Mouse (Mus musculus): ENCODE measurements around the gene Itpr1.

The Itpr1 gene

GRCm38 (mm10) chr6:108278826-108279630 lies 66.1 kb downstream of the Itpr1 start:
- no peak for DNase-seq (ENCODE audit: low spot score)

- DNase-seq (ENCODE audit: low spot score) = no peak
Measured at GRCm38 (mm10) chr6:108282131-108282530, 69.2 kb downstream of the Itpr1 start.

DNA sequence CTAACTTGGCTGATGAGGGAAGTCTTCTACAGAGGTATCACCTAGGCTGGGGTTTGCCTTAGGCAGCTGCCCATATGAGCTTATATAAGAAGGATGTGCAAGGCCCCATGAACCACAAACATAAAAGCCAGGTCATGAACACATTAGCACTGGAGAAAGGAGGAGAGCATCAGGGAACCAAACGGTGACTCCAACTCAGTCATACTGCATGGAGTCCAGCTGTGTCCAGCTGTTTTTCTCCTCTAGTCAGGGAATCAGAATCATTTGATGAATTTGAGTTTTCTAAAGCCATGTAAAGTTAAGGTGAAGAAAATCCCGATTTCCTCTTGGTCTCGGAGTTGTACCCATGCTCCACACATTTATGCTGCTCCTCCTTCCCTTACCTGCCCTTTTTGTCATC lies 69.7 kb downstream of the Itpr1 start:
- no peak for DNase-seq (ENCODE audit: low spot score)

DNA sequence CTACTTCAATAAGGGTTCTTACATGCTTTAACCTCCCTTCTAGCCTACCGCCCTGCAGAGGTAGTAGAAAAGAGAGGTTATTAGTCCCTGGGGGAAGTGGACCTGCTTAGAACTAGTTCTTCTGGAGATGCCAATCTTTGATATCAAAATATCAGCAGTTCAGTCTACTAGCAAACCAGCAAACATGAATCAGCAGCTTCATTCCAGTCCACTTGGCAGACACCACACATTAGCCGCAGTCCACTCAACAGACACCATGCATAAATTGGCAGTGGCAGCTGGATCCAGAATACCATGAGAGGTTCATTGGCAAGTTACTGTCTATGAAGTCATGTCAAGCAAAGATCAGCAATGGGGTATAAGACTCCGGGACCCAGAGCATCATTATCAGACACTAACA lies 71.8 kb downstream of the Itpr1 start:
- no peak for DNase-seq (ENCODE audit: low spot score)

- DNase-seq (ENCODE audit: low spot score) = no peak
Measured at GRCm38 (mm10) chr6:108288979-108289378, 76.1 kb downstream of the Itpr1 start.

- no peak for DNase-seq (ENCODE audit: low spot score)
Measured at GRCm38 (mm10) chr6:108290978-108291377, 78.1 kb downstream of the Itpr1 start.

- no peak for DNase-seq (ENCODE audit: low spot score)
Measured at GRCm38 (mm10) chr6:108291556-108291955, 78.7 kb downstream of the Itpr1 start.

- DNase-seq (ENCODE audit: low spot score) = no peak
Measured at GRCm38 (mm10) chr6:108301856-108302255, 89.0 kb downstream of the Itpr1 start.

DNA sequence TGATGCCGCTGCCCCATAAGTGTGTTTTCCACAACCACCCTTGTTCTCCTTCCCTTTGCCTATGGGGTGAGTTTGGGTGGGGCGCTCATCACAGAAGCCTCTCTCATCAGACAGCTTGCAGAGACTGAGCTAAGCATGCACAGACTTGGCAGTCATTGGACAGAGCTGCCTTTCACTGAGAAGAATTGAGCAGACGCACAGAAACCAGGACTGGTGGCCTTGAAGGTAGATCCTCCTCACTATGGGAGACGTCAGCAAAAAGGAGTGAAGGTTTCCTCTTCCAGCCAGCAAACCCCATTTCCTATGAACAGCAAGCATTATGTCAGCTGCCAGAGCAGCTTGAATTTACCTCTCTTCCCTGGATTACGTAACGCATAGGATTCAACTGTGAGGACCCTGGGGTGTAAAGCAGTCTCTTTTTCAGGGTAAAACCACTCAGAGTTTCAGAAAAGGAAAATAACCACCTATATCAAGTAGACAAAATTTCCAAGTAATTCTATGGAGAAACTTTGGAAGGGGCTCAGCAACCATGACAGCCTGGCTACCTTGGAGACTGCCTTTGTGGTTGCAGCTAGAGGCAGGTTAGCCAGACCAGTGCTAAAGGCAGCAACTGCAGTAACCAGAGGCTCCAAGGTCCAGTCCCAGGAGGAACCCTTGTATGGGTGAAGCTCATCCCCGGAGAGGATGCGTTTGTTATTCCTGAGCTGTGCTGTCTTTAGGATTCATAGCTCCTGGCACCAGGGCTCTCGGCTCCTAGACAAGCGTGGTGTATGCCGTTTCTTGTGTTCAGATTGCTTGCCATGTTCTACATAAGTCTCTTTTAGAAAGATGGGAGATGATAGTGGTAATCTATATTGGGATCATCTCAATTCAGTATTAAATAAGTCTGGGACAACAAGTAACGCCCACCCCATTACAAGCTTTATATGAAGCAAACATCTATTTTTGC lies 91.0 kb downstream of the Itpr1 start:
- no peak for DNase-seq (ENCODE audit: low spot score)

DNA sequence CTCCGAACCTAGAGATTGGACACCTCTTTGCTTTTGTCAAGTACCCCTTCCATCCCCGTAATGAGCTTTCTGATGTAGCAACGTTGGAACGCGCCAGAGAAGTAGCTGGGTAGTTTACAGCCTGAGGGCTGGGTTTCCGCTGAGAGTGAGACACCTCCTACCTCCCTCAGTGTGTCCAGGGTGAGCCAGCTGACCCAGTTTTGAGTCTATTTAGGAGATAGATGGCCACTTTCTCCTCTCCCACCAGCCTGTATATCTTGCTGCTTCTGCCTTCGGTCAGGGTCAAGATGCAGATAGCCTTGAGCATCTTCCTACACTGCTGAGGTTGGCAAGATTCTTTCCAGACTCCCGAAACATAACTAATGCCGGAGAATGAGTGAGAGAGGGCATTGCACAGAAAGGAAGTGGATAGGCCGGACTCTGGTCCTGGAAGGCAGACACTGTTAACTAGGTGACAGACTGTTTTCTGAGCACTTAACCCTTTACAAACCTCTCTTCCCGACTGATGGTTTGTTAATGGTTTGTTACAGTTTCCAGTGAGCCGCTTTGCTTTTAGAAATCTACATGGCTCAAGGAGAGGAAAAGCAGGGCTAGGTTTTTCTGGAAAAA lies 92.4 kb downstream of the Itpr1 start:
- DNase-seq (ENCODE audit: low spot score) = no peak

- DNase-seq (ENCODE audit: low spot score) = no peak
Measured at GRCm38 (mm10) chr6:108306240-108306639, 93.3 kb downstream of the Itpr1 start.

GRCm38 (mm10) chr6:108306910-108307584 lies 94.2 kb downstream of the Itpr1 start:
- DNase-seq (ENCODE audit: low spot score) = no peak

GRCm38 (mm10) chr6:108307770-108308169 lies 94.9 kb downstream of the Itpr1 start:
- no peak for DNase-seq (ENCODE audit: low spot score)

DNA sequence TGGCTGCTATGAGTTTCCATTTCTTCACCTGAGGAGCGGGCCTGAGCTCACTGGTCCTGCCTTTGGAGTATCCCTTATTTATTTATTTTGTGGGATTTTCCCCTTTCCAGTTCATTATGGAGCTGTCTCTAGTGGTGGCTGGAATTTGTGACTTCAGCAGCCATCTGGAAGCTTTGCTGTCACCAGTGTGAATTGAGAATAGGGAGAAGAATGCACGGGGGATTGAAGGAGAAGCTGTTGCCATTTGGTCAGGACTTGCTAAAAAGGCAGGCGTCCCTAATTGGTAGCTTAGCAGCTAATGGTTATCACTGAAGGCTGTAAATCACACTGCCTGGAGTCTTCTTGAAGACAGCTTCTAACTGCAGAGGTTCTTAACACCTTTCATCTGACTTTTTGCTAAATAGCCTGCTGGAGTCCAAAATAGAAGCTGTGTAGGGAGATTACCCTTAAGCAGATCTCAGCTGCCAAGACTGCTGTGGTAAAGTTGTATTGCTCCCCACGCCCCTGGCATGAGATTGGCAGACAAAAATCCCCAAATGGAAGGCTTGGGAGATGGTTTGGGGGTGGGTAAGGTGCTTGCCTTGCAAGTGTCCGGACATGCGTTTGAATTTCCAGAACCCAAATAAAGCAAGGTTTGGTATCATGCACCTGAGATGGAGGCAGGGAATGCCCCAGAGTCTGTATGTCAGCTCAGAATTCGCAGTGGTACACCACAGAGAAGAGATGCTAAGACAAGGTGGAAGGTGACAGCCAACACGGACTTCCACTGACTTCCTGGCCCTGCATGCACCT lies 96.7 kb downstream of the Itpr1 start:
- no peak for DNase-seq (ENCODE audit: low spot score)

GRCm38 (mm10) chr6:108313056-108313455 lies 100.2 kb downstream of the Itpr1 start:
- DNase-seq (ENCODE audit: low spot score) = no peak

DNA sequence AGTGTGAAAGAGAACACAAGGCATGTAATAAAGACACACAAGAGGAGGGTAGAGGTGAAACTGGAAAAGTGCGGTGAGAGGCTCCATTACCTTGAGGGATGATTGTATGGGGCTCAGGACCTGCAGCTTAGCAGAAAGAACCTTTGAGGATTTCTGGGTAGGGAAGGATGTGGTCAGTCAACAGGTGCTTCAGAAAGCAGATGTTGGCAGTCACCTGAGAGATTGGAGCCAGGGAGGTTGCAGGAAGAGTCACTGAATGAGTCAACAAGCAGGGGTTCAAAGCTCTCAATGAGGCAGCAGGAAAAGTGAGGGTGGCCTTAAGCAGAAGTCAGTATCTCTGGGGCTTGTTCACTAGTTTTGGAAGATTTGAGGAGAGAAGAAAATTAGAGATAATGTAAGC lies 101.1 kb downstream of the Itpr1 start:
- no peak for DNase-seq (ENCODE audit: low spot score)

- no peak for DNase-seq (ENCODE audit: low spot score)
Measured at GRCm38 (mm10) chr6:108316268-108316824, 103.5 kb downstream of the Itpr1 start.

GRCm38 (mm10) chr6:108316951-108317350 lies 104.1 kb downstream of the Itpr1 start:
- no peak for DNase-seq (ENCODE audit: low spot score)

GRCm38 (mm10) chr6:108321653-108322052 lies 108.8 kb downstream of the Itpr1 start:
- no peak for DNase-seq (ENCODE audit: low spot score)

DNA sequence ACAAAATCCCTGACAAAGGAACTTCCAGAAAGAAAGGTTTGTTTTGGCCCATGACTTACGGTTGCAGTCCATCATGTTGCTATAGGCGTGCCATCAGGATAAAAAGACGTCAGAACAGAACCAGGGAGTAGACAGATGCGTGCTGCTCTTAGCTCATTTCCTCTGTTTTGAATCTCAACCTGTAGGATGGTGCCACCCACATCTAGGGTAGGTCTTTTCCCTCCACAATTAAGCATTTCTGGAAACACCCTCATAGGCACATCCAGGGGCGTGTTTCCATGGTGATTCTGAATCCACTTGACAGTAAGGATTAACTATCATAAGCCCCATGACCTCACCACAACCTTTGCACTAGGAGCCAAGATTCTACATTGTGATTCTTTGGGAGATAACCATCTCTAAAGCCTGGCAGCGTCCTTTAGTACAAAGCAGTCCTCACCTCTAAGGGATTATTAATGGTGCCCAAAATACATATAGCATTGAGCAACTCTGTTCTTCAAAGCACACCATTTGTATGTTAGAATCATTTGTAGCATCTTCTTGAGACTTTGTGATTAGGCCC lies 111.6 kb downstream of the Itpr1 start:
- DNase-seq (ENCODE audit: low spot score) = no peak

DNA sequence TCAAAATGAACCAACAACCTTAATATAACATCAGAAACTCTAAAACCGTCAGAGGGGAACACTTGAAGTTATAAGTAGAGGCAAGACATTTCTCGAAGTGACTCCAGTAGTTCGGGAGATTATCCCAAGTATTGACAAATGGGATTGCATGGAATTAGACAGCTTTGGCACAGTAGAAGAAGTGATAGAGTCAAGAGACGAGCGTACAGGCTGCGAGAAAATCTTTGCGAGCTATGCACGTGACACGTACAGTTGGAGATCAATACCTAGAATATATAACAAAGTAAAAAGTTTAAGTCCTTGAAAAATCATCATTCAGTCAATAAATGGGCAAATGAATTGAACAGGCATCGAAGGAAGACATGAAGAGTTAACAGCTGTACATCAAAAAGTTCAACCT lies 112.5 kb downstream of the Itpr1 start:
- DNase-seq (ENCODE audit: low spot score) = no peak

Measured in urinary bladder, postnatal 25 days (tissue).